Mouse (Mus musculus): Measurements from ENCODE around the gene Washc1. TPM values are rescaled to one million over a fixed set of nuclear protein-coding genes. Genes with fewer than 3 reads are reported as not detected.

Gene Washc1
- polyA plus RNA-seq, 1 experiment from 2014 or later, result 35.3 TPM

DNA sequence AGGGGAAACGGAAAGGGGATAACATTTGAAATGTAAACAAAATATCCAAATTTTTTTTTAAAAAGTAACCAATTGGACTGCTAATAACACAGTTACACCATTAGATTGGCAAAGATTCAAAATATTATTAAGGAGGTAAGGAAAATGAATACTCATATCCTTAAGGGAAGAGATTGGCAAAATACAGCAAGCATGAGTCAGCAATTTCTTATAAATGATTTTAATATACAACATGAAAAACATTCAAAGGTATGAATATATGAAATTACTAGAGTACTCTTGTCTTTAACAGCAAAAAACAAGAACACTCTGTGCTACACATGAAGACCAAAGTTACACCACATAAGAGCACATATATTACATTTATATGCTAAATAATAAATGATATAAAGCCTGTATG, 26.3 kb upstream of the Washc1 start:
- no peaks in the 10 kb centered on the region for H3K27me3 ChIP-seq (ENCODE audit: control insufficient read depth, insufficient read depth, low read length)
- no peak overlapping the region for H3K4me3 ChIP-seq (replicated peaks; ENCODE audit: low read length)
- H3K9me3 ChIP-seq (replicated peaks; ENCODE audit: control insufficient read depth, low read length), result no peaks in the 10 kb centered on the region
- no peak overlapping the region for H3K9ac ChIP-seq (ENCODE audit: low read length)
- H3K27ac ChIP-seq (ENCODE audit: low read length), result no peak overlapping the region
- no peak for ATAC-seq (ENCODE audit: insufficient read depth, low FRiP score)
- no peak overlapping the region for H3K4me2 ChIP-seq (ENCODE audit: low read depth, low read length)
- no peaks in the 10 kb centered on the region for H3K4me1 ChIP-seq (ENCODE audit: control insufficient read depth, insufficient read depth, low read length)
- 81% methylated on average over 1 of the region's 1 CpGs for WGBS
- H3K36me3 ChIP-seq (ENCODE audit: control insufficient read depth, insufficient read depth, low read length), result peaks cover 9% of the 10 kb centered on the region; the same call in 1 of the 2 replicates

DNA sequence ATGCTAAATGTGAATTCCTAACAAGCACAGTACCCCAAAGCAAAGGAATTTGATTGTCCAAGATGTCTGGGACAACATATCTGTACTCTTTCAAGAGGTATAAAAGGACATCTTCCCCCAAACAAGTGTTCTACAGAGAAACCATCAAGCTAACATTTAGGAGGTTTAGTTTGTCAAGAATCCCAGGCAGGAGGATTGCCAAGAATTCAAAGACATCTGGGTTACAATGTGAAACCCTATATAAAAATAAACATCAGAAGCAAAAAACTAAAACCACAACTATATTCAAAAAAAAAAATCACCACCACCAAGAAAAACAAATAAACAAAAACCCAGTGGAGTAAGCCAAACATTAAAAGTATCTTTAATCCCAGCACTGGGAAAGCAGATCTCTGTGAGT, 21.1 kb upstream of the Washc1 start:
- Histone ChIP-seq H3K9ac (ENCODE audit: low read length) (no peak overlapping the region), H3K9me3 (replicated peaks; ENCODE audit: control insufficient read depth, low read length) (no peaks in the 10 kb centered on the region), H3K4me3 (replicated peaks; ENCODE audit: low read length) (no peak overlapping the region), H3K36me3 (ENCODE audit: control insufficient read depth, insufficient read depth, low read length) (peaks cover 13% of the 10 kb centered on the region), H3K27me3 (ENCODE audit: control insufficient read depth, insufficient read depth, low read length) (no peaks in the 10 kb centered on the region), H3K4me2 (ENCODE audit: low read depth, low read length) (no peak overlapping the region), H3K4me1 (ENCODE audit: control insufficient read depth, insufficient read depth, low read length) (no peaks in the 10 kb centered on the region), H3K27ac (ENCODE audit: low read length) (no peak overlapping the region)
- ATAC-seq (ENCODE audit: insufficient read depth, low FRiP score), result no peak

DNA sequence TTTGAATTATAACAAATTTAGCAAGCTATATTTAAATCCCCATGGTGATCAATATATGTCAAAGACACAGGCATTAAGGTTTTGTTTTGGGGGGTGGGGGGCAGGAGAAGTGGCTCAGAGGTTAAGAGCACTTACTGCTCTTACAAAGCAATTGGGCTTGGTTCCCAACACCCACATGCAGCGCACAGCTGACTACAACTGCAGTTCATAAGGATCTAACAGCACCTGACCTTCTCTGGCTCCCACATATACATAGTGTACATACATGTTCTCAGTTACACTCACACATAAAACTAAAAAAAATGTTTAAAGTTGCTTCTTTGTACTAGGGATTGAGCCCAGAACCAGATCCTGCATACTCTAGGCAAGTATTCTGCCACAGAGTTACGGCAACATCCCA, 20.0 kb upstream of the Washc1 start:
- Histone ChIP-seq H3K27me3 (ENCODE audit: control insufficient read depth, insufficient read depth, low read length) (no peaks in the 10 kb centered on the region), H3K9me3 (replicated peaks; ENCODE audit: control insufficient read depth, low read length) (no peaks in the 10 kb centered on the region), H3K36me3 (ENCODE audit: control insufficient read depth, insufficient read depth, low read length) (peaks cover 13% of the 10 kb centered on the region), H3K4me3 (replicated peaks; ENCODE audit: low read length) (no peak overlapping the region), H3K9ac (ENCODE audit: low read length) (no peak overlapping the region), H3K27ac (ENCODE audit: low read length) (no peak overlapping the region), H3K4me1 (ENCODE audit: control insufficient read depth, insufficient read depth, low read length) (no peaks in the 10 kb centered on the region), H3K4me2 (ENCODE audit: low read depth, low read length) (no peak overlapping the region)
- no peak for ATAC-seq (ENCODE audit: insufficient read depth, low FRiP score)
- 83% methylated on average over 2 of the region's 2 CpGs for WGBS

DNA sequence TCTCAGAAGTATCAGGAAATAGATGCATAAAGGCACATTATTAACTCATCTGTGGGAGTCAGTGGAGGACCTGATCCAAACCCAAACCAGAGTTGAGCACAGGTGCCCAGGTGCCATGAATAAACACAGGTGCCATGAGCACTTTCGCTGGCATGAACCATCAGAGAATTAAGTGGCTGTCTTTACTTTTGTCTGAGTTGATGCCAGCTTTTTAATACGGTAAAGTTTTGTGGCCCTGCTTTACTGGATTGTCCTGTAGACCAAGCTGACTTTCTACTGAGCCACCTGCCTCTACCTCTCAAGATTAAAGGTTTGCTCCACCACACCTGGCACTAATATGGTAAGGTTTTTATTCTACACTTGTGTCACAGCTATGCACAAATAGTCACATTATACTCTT, 19.3 kb upstream of the Washc1 start:
- 92% methylated on average over 2 of the region's 2 CpGs for WGBS
- peaks cover 12% of the 10 kb centered on the region for H3K36me3 ChIP-seq (ENCODE audit: control insufficient read depth, insufficient read depth, low read length)
- no peak overlapping the region for H3K27ac ChIP-seq (ENCODE audit: low read length)
- no peaks in the 10 kb centered on the region for H3K4me1 ChIP-seq (ENCODE audit: control insufficient read depth, insufficient read depth, low read length)
- H3K9ac ChIP-seq (ENCODE audit: low read length), result no peak overlapping the region
- ATAC-seq (ENCODE audit: insufficient read depth, low FRiP score), result no peak
- H3K4me2 ChIP-seq (ENCODE audit: low read depth, low read length), result no peak overlapping the region
- no peak overlapping the region for H3K4me3 ChIP-seq (replicated peaks; ENCODE audit: low read length)
- H3K27me3 ChIP-seq (ENCODE audit: control insufficient read depth, insufficient read depth, low read length), result no peaks in the 10 kb centered on the region
- H3K9me3 ChIP-seq (replicated peaks; ENCODE audit: control insufficient read depth, low read length), result no peaks in the 10 kb centered on the region

DNA sequence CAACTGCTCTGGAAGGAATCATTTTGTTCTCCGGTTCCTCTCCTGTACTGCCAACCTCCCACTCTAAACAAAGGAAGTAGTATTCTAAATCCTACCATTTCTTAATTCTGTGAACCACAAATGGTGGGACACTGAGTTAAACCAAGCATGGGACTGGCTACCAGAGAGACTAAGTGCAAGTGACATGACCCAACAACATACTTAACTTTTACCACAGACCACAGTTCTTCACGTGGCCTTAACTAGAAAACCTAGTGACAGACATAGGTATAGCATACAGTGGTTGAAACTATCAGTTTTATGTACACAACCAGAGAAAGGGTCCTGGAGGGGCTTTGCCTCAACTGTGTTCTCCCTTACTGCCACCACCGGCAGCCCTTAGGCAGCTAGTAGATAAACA, 18.7 kb upstream of the Washc1 start:
- ATAC-seq (ENCODE audit: insufficient read depth, low FRiP score), result no peak
- no peak overlapping the region for H3K27ac ChIP-seq (ENCODE audit: low read length)

DNA sequence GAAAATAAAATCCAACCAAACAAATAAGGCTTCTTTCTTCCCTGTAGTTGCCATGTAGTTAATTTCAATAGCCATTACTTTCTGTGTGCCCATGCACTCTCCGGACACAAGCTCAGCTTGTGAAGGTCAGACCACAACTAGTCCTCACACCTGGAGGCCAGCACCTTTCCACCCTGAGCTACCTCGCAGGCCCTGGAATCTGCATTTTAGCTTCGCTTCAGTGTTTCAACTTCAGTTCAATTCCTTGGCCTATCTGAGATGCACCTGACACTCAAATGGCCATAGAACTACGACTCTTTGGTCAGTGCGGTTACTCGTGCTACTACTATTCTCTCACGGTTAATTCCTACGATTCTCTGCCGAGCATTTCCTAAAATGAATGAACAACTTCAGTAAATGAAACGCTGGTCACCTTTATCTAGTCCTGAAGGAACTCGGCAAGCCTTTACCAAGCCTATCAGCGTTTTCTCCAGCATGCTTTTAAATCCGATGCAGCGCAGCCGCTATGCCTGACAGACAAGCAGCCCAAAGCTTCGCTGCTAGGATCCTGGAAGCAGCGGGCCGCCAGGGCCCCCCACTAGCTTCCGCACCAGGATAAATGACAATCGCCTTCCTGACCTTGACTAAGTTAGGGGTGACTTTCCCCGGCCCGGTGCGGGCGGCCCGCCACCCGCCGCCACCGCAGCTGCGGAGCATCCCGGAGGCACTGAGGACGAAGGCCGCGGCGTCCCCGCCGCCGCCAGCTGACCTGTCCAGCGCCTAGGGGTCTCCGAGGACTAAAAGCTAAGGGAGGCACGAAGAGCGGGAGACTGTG, 10.6 kb upstream of the Washc1 start:
- Histone ChIP-seq H3K9ac (ENCODE audit: low read length) (peak overlapping the region; percentile 97), H3K4me3 (replicated peaks; ENCODE audit: low read length) (peak overlapping the region; percentile 96), H3K4me2 (ENCODE audit: low read depth, low read length) (peak overlapping the region; percentile 72), H3K27me3 (ENCODE audit: control insufficient read depth, insufficient read depth, low read length) (no peaks in the 10 kb centered on the region), H3K36me3 (ENCODE audit: control insufficient read depth, insufficient read depth, low read length) (no peaks in the 10 kb centered on the region), H3K9me3 (replicated peaks; ENCODE audit: control insufficient read depth, low read length) (no peaks in the 10 kb centered on the region), H3K27ac (ENCODE audit: low read length) (peak overlapping the region; percentile 95), H3K4me1 (ENCODE audit: control insufficient read depth, insufficient read depth, low read length) (peaks cover 5% of the 10 kb centered on the region; the same call in 1 of the 2 replicates)
- under 1% methylated on average over 41 of the region's 41 CpGs for WGBS
- ATAC-seq (ENCODE audit: insufficient read depth, low FRiP score), result 0 out of 2 replicates have a peak, but pooled peaks have one; percentile 4

More for the DNA sequence above, 18.7 kb upstream of the Washc1 start:
- Histone ChIP-seq H3K4me3 (replicated peaks; ENCODE audit: low read length) (no peak overlapping the region), H3K36me3 (ENCODE audit: control insufficient read depth, insufficient read depth, low read length) (peaks cover 8% of the 10 kb centered on the region), H3K9ac (ENCODE audit: low read length) (no peak overlapping the region), H3K4me1 (ENCODE audit: control insufficient read depth, insufficient read depth, low read length) (no peaks in the 10 kb centered on the region), H3K4me2 (ENCODE audit: low read depth, low read length) (no peak overlapping the region), H3K27me3 (ENCODE audit: control insufficient read depth, insufficient read depth, low read length) (no peaks in the 10 kb centered on the region), H3K9me3 (replicated peaks; ENCODE audit: control insufficient read depth, low read length) (no peaks in the 10 kb centered on the region)
- 65% methylated on average over 3 of the region's 3 CpGs for whole genome bisulfite sequencing

DNA sequence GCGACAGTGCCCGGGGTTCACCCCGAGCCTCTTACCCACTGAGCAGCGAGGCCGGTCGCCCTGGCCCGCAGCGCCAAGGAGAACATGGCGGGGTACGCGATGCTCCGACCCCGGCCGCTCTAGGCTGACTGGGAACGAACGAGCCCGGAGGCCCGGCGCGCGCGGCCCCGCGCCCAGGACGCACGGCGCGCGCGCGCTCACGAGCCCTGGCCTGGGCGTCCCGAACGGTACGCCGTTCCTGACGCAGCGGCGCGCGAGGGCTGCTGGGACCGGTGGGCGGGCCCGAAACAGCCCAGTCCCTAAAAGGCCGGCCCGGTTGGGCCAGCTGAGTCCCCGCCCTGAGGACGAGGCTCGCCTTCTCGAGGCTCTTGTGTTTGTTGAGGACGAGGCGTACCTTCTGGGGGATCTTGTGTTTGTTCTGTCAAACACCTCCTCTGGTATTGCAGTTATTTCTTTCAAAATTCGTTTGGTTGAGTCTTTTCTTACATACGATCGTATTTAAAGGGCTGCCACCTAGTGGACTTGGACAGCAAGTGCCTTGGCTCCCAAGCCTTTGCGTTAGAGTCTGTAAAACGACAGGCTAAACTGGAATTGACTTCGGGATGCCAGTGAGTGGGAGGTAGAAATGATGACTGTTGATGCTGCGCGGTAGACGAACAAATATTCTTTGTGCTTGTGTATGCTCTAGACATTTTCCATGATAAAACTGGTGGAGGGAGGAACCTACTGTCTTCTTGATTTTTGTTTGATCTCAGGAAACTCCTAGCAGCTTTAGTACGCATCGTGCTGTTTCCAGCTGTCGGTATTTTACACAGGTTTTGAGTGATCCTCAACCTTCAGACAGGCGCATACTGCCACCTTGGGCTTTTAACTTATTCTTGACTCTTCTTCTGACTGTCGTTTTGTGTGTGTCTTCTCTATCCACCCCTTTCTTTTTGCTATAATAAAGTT, 9.7 kb upstream of the Washc1 start, which contains the start of gene Ndufv2:
Gene Ndufv2, minus strand, starts transcription at position 180 of the 951 bp plus-strand sequence.
- Histone ChIP-seq H3K9me3 (replicated peaks; ENCODE audit: control insufficient read depth, low read length) (no peaks in the 10 kb centered on the region), H3K36me3 (ENCODE audit: control insufficient read depth, insufficient read depth, low read length) (no peaks in the 10 kb centered on the region), H3K4me1 (ENCODE audit: control insufficient read depth, insufficient read depth, low read length) (peaks cover 5% of the 10 kb centered on the region; the same call in 1 of the 2 replicates), H3K9ac (ENCODE audit: low read length) (peak within 1 kb of the TSS; percentile 97), H3K4me2 (ENCODE audit: low read depth, low read length) (peak within 1 kb of the TSS; percentile 74), H3K4me3 (replicated peaks; ENCODE audit: low read length) (peak within 1 kb of the TSS; percentile 96), H3K27me3 (ENCODE audit: control insufficient read depth, insufficient read depth, low read length) (no peaks in the 10 kb centered on the region), H3K27ac (ENCODE audit: low read length) (peak within 1 kb of the TSS; percentile 97)
- peak; percentile 100 for ATAC-seq (ENCODE audit: insufficient read depth, low FRiP score)
- WGBS, result under 1% methylated on average over 58 of the region's 67 CpGs

DNA sequence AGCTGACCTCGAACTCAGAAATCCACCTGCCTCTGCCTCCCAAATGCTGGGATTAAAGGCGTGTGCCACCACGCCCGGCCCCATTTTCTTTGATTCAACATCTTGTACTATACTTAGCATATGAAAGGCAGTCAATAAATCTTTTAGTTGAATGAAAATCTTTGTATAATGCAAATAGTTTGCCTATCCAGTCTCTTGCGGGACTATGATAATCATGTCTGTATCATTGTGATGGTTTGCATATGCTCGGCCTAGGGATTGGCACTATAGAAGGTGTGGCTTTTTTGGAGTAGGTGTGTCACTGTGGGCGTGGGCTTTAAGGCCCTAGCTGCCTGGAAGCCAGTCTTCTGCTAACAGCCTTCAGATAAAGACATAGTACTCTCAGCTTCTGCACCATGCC, 7.3 kb upstream of the Washc1 start:
- Histone ChIP-seq H3K9ac (ENCODE audit: low read length) (no peak overlapping the region), H3K27me3 (ENCODE audit: control insufficient read depth, insufficient read depth, low read length) (no peaks in the 10 kb centered on the region), H3K9me3 (replicated peaks; ENCODE audit: control insufficient read depth, low read length) (no peaks in the 10 kb centered on the region), H3K27ac (ENCODE audit: low read length) (no peak overlapping the region), H3K36me3 (ENCODE audit: control insufficient read depth, insufficient read depth, low read length) (no peaks in the 10 kb centered on the region), H3K4me2 (ENCODE audit: low read depth, low read length) (no peak overlapping the region), H3K4me1 (ENCODE audit: control insufficient read depth, insufficient read depth, low read length) (peaks cover 5% of the 10 kb centered on the region; the same call in 1 of the 2 replicates), H3K4me3 (replicated peaks; ENCODE audit: low read length) (no peak overlapping the region)
- 87% methylated on average over 7 of the region's 7 CpGs for WGBS
- ATAC-seq (ENCODE audit: insufficient read depth, low FRiP score), result no peak

Data from stomach, embryonic 16.5 days (tissue).